Mouse (Mus musculus) limb, embryonic 14.5 days (tissue): Measurements from ENCODE around the gene Plvap. TPM values are rescaled to one million over a fixed set of nuclear protein-coding genes. Genes with fewer than 3 reads are reported as not detected.

Source experiments
- ATAC-seq: fragments of 200-750 bp; cut with Nextera tagmentation; 2 replicates; pipeline ENCODE4 v1.8.0; 2017; ENCODE audit warnings: low read depth, moderate number of reproducible peaks, moderate TSS enrichment; ENCODE audit not compliant: low FRiP score
- DNase-seq: peaks from one replicate; pipeline ENCODE4 v3.0.0-alpha.2; 2015; ENCODE audit warnings: low spot score
- H3K27ac ChIP-seq: fragments of 300-500 bp; sonication (generic); replicated peaks from 2 replicates; pipeline ENCODE4 v1.5.1; 2014; ENCODE audit warnings: low read depth, mild to moderate bottlenecking, low read length, moderate library complexity, mixed read lengths
- H3K27me3 ChIP-seq: fragments of 300-500 bp; sonication (generic); 2 replicates; pipeline ENCODE4 v1.6.1; 2014; ENCODE audit warnings: low read length, mixed read lengths; ENCODE audit not compliant: control insufficient read depth, insufficient read depth
- H3K36me3 ChIP-seq: fragments of 300-500 bp; sonication (generic); 2 replicates; pipeline ENCODE4 v1.6.1; 2014; ENCODE audit warnings: mild to moderate bottlenecking, low read length, moderate library complexity, mixed read lengths; ENCODE audit not compliant: control insufficient read depth, insufficient read depth
- H3K4me1 ChIP-seq: fragments of 300-500 bp; sonication (generic); 2 replicates; pipeline ENCODE4 v1.6.1; 2014; ENCODE audit warnings: antibody characterized with exemption, low read length, mixed read lengths; ENCODE audit not compliant: control insufficient read depth, insufficient read depth
- H3K4me2 ChIP-seq: fragments of 300-500 bp; sonication (generic); replicated peaks from 2 replicates; pipeline ENCODE4 v1.6.1; 2014; ENCODE audit warnings: low read depth, mild to moderate bottlenecking, low read length, moderate library complexity; ENCODE audit not compliant: severe bottlenecking
- H3K4me3 ChIP-seq: fragments of 300-500 bp; sonication (generic); replicated peaks from 2 replicates; pipeline ENCODE4 v1.5.1; 2014; ENCODE audit warnings: low read length
- H3K9ac ChIP-seq: fragments of 300-500 bp; sonication (generic); 2 replicates; pipeline ENCODE4 v1.6.1; 2014; ENCODE audit warnings: mild to moderate bottlenecking, low read depth, low read length, moderate library complexity; ENCODE audit not compliant: severe bottlenecking
- H3K9me3 ChIP-seq: fragments of 300-500 bp; sonication (generic); 2 replicates; pipeline ENCODE4 v1.6.1; 2016; ENCODE audit warnings: low read length; ENCODE audit not compliant: control insufficient read depth
- POLR2A ChIP-seq: fragments of 200-500 bp; IDR thresholded peaks from 2 replicates; pipeline ENCODE4 v1.8.0; 2012; ENCODE audit warnings: inconsistent platforms, mild to moderate bottlenecking, moderate library complexity, borderline replicate concordance; ENCODE audit not compliant: insufficient read depth, insufficient read length; ENCODE audit errors: extremely low read depth
- WGBS: fragments of 180-500 bp; shearing (Covaris S2); extraction: QIAGEN DNeasy Blood & Tissue Kit; methylation state at CpG from one replicate; pipeline ENCODE4 v1.1.7; 2014; 5-methylcytosine and 5-hydroxymethylcytosine counted together
- polyA plus RNA-seq, 2 experiments: library from polyadenylated mRNA; depleted of rRNA in 1 of 2; stranded (reverse) in 1 of 2; unstranded in 1 of 2; fragments of >200 nt; fragmentation: Nextera tagmentation in 1 of 2; extraction: Ambion mirVana in 1 of 2; gene quantifications; 2 replicates each; pipeline versions ENCODE4 v1.2.1 to v1.2.3; 2012 to 2014

The Plvap gene
- polyA plus RNA-seq, 2 experiments = 53.2 to 59.8 TPM

DNA sequence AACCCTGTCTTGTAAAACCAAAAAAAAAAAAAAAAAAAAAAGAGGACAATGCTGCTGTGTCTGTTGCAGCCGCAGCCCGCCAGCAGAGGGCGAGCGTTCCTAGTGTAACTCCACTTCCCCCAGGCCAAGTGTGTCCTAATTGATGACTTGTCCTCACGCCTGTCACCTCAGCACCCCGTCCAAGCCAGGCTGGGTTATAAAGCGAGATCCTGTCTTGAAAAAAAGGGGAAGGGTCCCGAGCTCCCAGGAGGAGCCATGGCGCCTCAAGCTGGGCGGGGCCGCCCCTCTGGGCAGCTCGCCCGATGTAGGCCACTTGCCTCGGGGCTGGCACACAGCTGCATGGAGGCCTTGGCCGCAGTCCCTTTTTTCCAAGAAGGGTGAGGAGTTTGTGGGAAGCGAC is 16.5 kb downstream of the Plvap start:
- peak overlapping the region; percentile 19; the same call in 1 of the 2 replicates for H3K4me2 ChIP-seq
- no peak for TF ChIP-seq POLR2A
- H3K4me3 ChIP-seq = no peak overlapping the region
- peaks cover 45% of the 10 kb centered on the region for H3K36me3 ChIP-seq
- 15% methylated on average over 13 of the region's 16 CpGs for WGBS
- H3K9ac ChIP-seq = 0 out of 2 replicates have a peak overlapping the region, but pooled peaks have one; percentile 16
- H3K27me3 ChIP-seq = no peaks in the 10 kb centered on the region
- peaks cover 22% of the 10 kb centered on the region for H3K4me1 ChIP-seq
- no peak overlapping the region for H3K27ac ChIP-seq
- no peaks in the 10 kb centered on the region for H3K9me3 ChIP-seq
- peak; percentile 46 for ATAC-seq
- DNase-seq = peak; percentile 77

DNA sequence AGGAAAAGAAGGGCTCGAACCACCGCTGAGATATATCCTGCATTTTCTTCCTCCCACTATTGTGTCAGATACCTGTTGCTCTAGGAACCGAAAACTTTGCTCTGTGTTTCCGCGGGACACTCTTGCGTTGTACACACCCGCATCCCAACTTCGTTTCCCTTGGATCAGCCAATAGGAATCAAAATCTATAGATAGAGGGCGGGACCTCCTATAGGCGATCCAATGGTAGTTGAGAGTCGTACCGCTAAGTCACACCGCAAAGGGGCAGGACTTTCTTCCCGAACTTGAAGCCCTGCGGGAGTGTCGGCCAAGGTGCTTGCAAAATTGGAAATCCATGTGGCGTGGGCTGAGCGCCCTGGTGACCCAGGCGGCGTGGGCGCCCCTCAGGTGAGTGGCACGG is 23.1 kb downstream of the Plvap start:
- Histone ChIP-seq H3K4me1 (peaks cover 12% of the 10 kb centered on the region), H3K36me3 (peaks cover 34% of the 10 kb centered on the region), H3K27ac (peak overlapping the region; percentile 48; the same call in 1 of the 2 replicates), H3K9ac (peak overlapping the region; percentile 72), H3K27me3 (no peaks in the 10 kb centered on the region), H3K9me3 (no peaks in the 10 kb centered on the region), H3K4me2 (peak overlapping the region; percentile 98), H3K4me3 (peak overlapping the region; percentile 60)
- no peak for TF ChIP-seq POLR2A
- WGBS = 1% methylated on average over 21 of the region's 22 CpGs
- DNase-seq (peak; percentile 96), ATAC-seq (peak; percentile 95)

- DNase-seq (peak; percentile 82), ATAC-seq (peak; percentile 48)
- Histone ChIP-seq H3K4me2 (peak within 1 kb of the TSS; percentile 98), H3K36me3 (peaks cover 30% of the 10 kb centered on the region), H3K9ac (peak within 1 kb of the TSS; percentile 72), H3K27me3 (no peaks in the 10 kb centered on the region), H3K9me3 (no peaks in the 10 kb centered on the region), H3K4me1 (peaks cover 12% of the 10 kb centered on the region), H3K4me3 (peak within 1 kb of the TSS; percentile 60), H3K27ac (peak within 1 kb of the TSS; percentile 48)
- WGBS = 1% methylated on average over 33 of the region's 33 CpGs
- 0 out of 2 replicates have a peak, but pooled peaks have one; percentile 29 for TF ChIP-seq POLR2A
These were observed 23.7 kb downstream of the Plvap start, which contains the start of gene Gtpbp3 for GRCm38 (mm10) chr8:71487691-71488445. TSS of gene Gtpbp3 (plus strand) at chr8:71488103.

DNA sequence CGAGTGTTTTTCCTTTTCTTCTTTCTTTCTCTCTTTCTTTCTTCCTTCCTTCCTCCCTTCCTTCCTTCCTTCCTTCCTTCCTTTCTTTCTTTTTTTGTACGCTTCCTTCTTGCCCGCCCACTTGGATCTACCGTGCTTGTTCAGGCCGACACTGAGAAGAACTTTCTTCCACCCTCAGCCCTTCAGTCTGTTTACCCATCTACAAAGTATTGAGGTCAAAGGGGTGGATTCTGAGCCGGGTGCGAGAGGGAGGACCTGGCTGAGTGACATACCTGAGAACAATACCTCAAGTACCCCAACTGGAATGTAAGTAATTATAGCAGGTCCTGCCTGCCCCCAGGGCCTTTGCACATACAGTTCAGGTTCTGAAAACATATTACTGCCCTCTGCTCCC is 25.4 kb downstream of the Plvap start:
- no peaks in the 10 kb centered on the region for H3K27me3 ChIP-seq
- no peak overlapping the region for H3K27ac ChIP-seq
- no peak for ATAC-seq
- H3K9ac ChIP-seq = no peak overlapping the region
- H3K4me2 ChIP-seq = peak overlapping the region; percentile 84
- H3K9me3 ChIP-seq = no peaks in the 10 kb centered on the region
- 23% methylated on average over 7 of the region's 7 CpGs for WGBS
- peak overlapping the region; percentile 77 for H3K4me3 ChIP-seq
- H3K4me1 ChIP-seq = peaks cover 12% of the 10 kb centered on the region
- TF ChIP-seq POLR2A = no peak
- DNase-seq = no peak
- peaks cover 21% of the 10 kb centered on the region for H3K36me3 ChIP-seq

DNA sequence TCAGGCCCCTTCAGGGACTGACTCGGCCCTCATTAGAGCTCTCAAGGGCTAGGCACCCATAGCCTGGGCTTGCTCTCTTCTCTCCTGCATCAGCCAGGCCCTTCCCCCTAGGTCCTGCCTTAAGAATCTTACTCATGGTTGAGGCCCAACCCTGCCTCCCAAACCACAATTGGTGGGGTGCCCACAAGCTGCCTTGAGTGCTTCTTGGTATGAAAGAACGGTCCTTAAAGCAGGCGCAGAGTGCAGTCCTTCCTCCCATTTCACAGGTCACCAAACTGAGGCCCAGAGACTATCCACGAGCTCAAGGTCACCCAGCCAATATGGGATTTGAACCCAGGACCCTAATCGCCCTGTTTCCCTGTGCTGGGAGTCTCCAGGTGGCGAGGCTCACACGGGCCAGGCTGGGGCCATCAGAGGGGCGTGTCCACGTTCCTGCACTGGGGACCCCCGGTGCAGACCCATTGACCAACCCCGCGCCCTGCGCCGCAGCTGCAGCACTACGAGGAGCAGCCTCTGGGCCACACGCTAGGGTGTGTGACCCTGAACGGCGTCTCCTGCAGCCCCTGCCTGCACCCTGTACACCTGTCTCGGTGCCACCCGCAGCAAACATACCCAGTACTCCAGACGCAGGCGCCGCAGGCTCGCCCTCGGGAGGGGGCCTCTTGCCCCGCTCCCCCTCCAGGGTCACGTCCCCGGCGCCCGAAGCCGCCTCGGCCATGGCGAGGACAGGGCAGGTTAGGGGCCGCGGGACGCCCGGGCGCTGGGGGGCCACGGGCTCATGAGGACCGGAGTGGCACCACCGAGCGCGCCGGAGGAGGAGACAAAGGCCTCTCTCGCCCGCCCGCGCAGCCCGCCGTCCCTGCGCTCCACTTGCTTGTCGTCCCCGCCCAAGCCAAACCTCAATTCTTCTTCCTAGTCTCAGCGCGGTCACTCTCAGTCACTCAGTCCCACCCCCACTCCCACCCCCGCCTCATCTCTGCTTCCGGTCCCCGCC is 26.1 kb downstream of the Plvap start, which contains the start of gene Ano8:
Ano8 (minus strand) TSS at position 822 of the 994 bp plus-strand sequence.
- peak within 1 kb of the TSS; percentile 77 for H3K4me3 ChIP-seq
- TF ChIP-seq POLR2A = no peak
- H3K9me3 ChIP-seq = no peaks in the 10 kb centered on the region
- WGBS = 11% methylated on average over 39 of the region's 58 CpGs
- H3K27ac ChIP-seq = peak within 1 kb of the TSS; percentile 61; the same call in 1 of the 2 replicates
- ATAC-seq = peak; percentile 64
- peak within 1 kb of the TSS; percentile 84 for H3K4me2 ChIP-seq
- no peaks in the 10 kb centered on the region for H3K27me3 ChIP-seq
- peak; percentile 92 for DNase-seq
- peaks cover 21% of the 10 kb centered on the region for H3K36me3 ChIP-seq
- peaks cover 12% of the 10 kb centered on the region for H3K4me1 ChIP-seq
- H3K9ac ChIP-seq = peak within 1 kb of the TSS; percentile 78
